Mouse (Mus musculus): ENCODE measurements at regions not wholly inside any gene's neighbourhood (a gene's known extent, or its start where the extent isn't known, plus 50 kb on each side); places are given as distances from the start of the nearest gene placed in this dataset.

- DNase-seq = no peak
Observed at GRCm38 (mm10) chr3:143138952-143139351, 257.1 kb upstream of the Pkn2 start.

GRCm38 (mm10) chr3:143134528-143134927 lies 252.7 kb upstream of the Pkn2 start:
- no peak for DNase-seq

- DNase-seq = no peak
Observed at GRCm38 (mm10) chr3:143107733-143108291, 226.0 kb upstream of the Pkn2 start.

GRCm38 (mm10) chr3:143104734-143105133 lies 222.9 kb upstream of the Pkn2 start:
- DNase-seq = no peak

- DNase-seq = peak; percentile 47 to 56
Observed at GRCm38 (mm10) chr3:143103333-143103732, 221.5 kb upstream of the Pkn2 start.

GRCm38 (mm10) chr3:143100810-143101645 lies 219.2 kb upstream of the Pkn2 start:
- DNase-seq = peak; percentile 59 to 66

- no peak for DNase-seq
Observed at GRCm38 (mm10) chr3:143100203-143100602, 218.4 kb upstream of the Pkn2 start.

- no peak for DNase-seq
Observed at GRCm38 (mm10) chr3:143092206-143092605, 210.4 kb upstream of the Pkn2 start.

- no peak for DNase-seq
Observed at GRCm38 (mm10) chr3:143090886-143091285, 209.1 kb upstream of the Pkn2 start.

- no peak for DNase-seq
Observed at GRCm38 (mm10) chr3:143090316-143090715, 208.5 kb upstream of the Pkn2 start.

GRCm38 (mm10) chr3:143087786-143088185 lies 206.0 kb upstream of the Pkn2 start:
- DNase-seq = peak in 1 of 2 experiments; percentile 19

- no peak for DNase-seq
Observed at GRCm38 (mm10) chr3:143078310-143078709, 196.5 kb upstream of the Pkn2 start.

GRCm38 (mm10) chr3:143071839-143072373 lies 190.1 kb upstream of the Pkn2 start:
- no peak for DNase-seq

- DNase-seq = no peak
Observed at GRCm38 (mm10) chr3:143054858-143055257, 173.1 kb upstream of the Pkn2 start.

- no peak for DNase-seq
Observed at GRCm38 (mm10) chr3:143053286-143053993, 171.6 kb upstream of the Pkn2 start.

- no peak for DNase-seq
Observed at GRCm38 (mm10) chr3:143040666-143041065, 158.9 kb upstream of the Pkn2 start.

GRCm38 (mm10) chr3:143036108-143036507 lies 154.3 kb upstream of the Pkn2 start:
- DNase-seq = no peak

- DNase-seq = no peak
Observed at GRCm38 (mm10) chr3:143034588-143034987, 152.8 kb upstream of the Pkn2 start.

GRCm38 (mm10) chr3:143022486-143022885 lies 140.7 kb upstream of the Pkn2 start:
- no peak for DNase-seq

- DNase-seq = no peak
Observed at GRCm38 (mm10) chr3:143021159-143021871, 139.5 kb upstream of the Pkn2 start.

- no peak for DNase-seq
Observed at GRCm38 (mm10) chr3:143017480-143017879, 135.7 kb upstream of the Pkn2 start.

GRCm38 (mm10) chr3:143016758-143017157 lies 135.0 kb upstream of the Pkn2 start:
- no peak for DNase-seq

GRCm38 (mm10) chr3:143014421-143014820 lies 132.6 kb upstream of the Pkn2 start:
- no peak for DNase-seq

Measured in cerebellum, postnatal 14 days (tissue).